Mouse (Mus musculus): ENCODE measurements at regions not wholly inside any gene's neighbourhood (a gene's known extent, or its start where the extent isn't known, plus 50 kb on each side); places are given as distances from the start of the nearest gene placed in this dataset.

DNA sequence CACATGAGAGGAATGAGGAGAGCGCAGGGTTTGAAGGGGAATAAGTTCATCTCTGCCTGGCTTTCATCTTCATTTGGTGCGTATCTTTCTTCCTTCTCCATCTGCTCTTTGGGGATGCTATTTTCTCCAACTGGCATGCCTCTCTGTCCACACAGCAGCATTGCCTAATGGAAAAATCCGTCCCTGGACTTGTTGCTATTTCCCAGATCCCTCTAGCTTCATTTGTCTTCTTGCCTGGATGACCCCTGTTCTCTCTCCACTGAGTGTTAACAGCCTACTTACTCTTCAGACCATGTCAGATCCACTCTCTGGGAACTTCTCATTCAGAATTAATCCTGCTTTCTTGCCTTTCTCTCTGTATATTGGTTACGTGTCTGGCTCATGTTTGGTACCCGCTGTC, 102.7 kb upstream of the Pkn2 start:
- TF ChIP-seq CTCF (IDR thresholded peaks at IDR 0.05; ENCODE audit: extremely low read depth, insufficient read length, insufficient replicate concordance, low read depth, low read length) = no peak
- no peak for TF ChIP-seq POLR2A (IDR thresholded peaks at IDR 0.05; ENCODE audit: low read depth, low read length)

Measured in small intestine, adult 2 months (tissue).